Mouse (Mus musculus) liver, embryonic 13.5 days (tissue): ENCODE data around the gene Ss18l2. TPM values are rescaled to one million over a fixed set of nuclear protein-coding genes. Genes with fewer than 3 reads are reported as not detected.

Source experiments
- ATAC-seq: fragments of 200-750 bp; cut with Nextera tagmentation; 2 replicates; pipeline ENCODE4 v1.8.0; 2017; ENCODE audit warnings: low read depth, mild to moderate bottlenecking, moderate number of reproducible peaks, moderate library complexity
- DNase-seq: peaks from one replicate; pipeline ENCODE4 v3.0.0; 2022
- H3K27ac ChIP-seq: fragments of 300-500 bp; sonication (generic); 2 replicates; pipeline ENCODE4 v1.5.1; 2015; ENCODE audit warnings: moderate library complexity, mild to moderate bottlenecking, inconsistent platforms
- H3K27me3 ChIP-seq: fragments of 300-500 bp; sonication (generic); 2 replicates; pipeline ENCODE4 v1.6.1; 2015; ENCODE audit warnings: mild to moderate bottlenecking, inconsistent platforms
- H3K36me3 ChIP-seq: fragments of 300-500 bp; sonication (generic); 2 replicates; pipeline ENCODE4 v1.6.1; 2015; ENCODE audit warnings: mild to moderate bottlenecking, inconsistent platforms
- H3K4me1 ChIP-seq: fragments of 300-500 bp; sonication (generic); replicated peaks from 2 replicates; pipeline ENCODE4 v1.6.1; 2015; ENCODE audit warnings: inconsistent platforms
- H3K4me2 ChIP-seq: fragments of 300-500 bp; sonication (generic); 2 replicates; pipeline ENCODE4 v1.6.1; 2015; ENCODE audit warnings: inconsistent platforms, mild to moderate bottlenecking, moderate library complexity
- H3K4me3 ChIP-seq: fragments of 300-500 bp; sonication (generic); replicated peaks from 2 replicates; pipeline ENCODE4 v1.5.1; 2015; ENCODE audit warnings: mild to moderate bottlenecking, inconsistent platforms
- H3K9ac ChIP-seq: fragments of 300-500 bp; sonication (generic); 2 replicates; pipeline ENCODE4 v1.6.1; 2015; ENCODE audit warnings: mild to moderate bottlenecking, inconsistent platforms
- H3K9me3 ChIP-seq: fragments of 300-500 bp; sonication (generic); replicated peaks from 2 replicates; pipeline ENCODE4 v1.6.1; 2016; ENCODE audit warnings: inconsistent platforms
- WGBS: fragments of 180-500 bp; shearing (Covaris S2); methylation state at CpG from one replicate; pipeline ENCODE4 v1.1.7; 2015; ENCODE audit not compliant: insufficient replicate concordance; 5-methylcytosine and 5-hydroxymethylcytosine counted together
- polyA plus RNA-seq: library from polyadenylated mRNA; unstranded; fragments of >200 nt; fragmentation: Nextera tagmentation; extraction: Ambion mirVana; gene quantifications from 2 replicates; pipeline ENCODE4 v1.2.1, GENCODE M21; 2015

Gene Ss18l2
- polyA plus RNA-seq, 1 experiment from 2014 or later = 81.9 TPM

- DNase-seq (peak; percentile 30), ATAC-seq (peak; percentile 42; the same call in 1 of the 2 replicates)
- 0 out of 2 replicates have a peak, but pooled peaks cover 2% of the 10 kb centered on the region for H3K9me3 ChIP-seq
- WGBS = under 1% methylated on average over 62 of the region's 87 CpGs
- no peaks in the 10 kb centered on the region for H3K27me3 ChIP-seq
- peak overlapping the region; percentile 95 for H3K4me2 ChIP-seq
- H3K4me3 ChIP-seq = peak overlapping the region; percentile 80
- peaks cover 34% of the 10 kb centered on the region for H3K4me1 ChIP-seq
- 0 out of 2 replicates have a peak, but pooled peaks cover 3% of the 10 kb centered on the region for H3K36me3 ChIP-seq
- H3K9ac ChIP-seq = peak overlapping the region; percentile 94
- H3K27ac ChIP-seq = peak overlapping the region; percentile 96
Measured at GRCm38 (mm10) chr9:121719347-121720331, 9.5 kb downstream of the Ss18l2 start.

GRCm38 (mm10) chr9:121740490-121740889 is 30.4 kb downstream of the Ss18l2 start:
- H3K4me3 ChIP-seq = no peak overlapping the region
- ATAC-seq (no peak), DNase-seq (no peak)
- WGBS = 87% methylated on average over 6 of the region's 6 CpGs
- no peaks in the 10 kb centered on the region for H3K27me3 ChIP-seq
- H3K9ac ChIP-seq = no peak overlapping the region
- no peak overlapping the region for H3K4me2 ChIP-seq
- no peaks in the 10 kb centered on the region for H3K9me3 ChIP-seq
- peaks cover 72% of the 10 kb centered on the region for H3K36me3 ChIP-seq
- H3K4me1 ChIP-seq = no peaks in the 10 kb centered on the region
- no peak overlapping the region for H3K27ac ChIP-seq

GRCm38 (mm10) chr9:121741168-121741567 is 31.0 kb downstream of the Ss18l2 start:
- peaks cover 71% of the 10 kb centered on the region for H3K36me3 ChIP-seq

DNA sequence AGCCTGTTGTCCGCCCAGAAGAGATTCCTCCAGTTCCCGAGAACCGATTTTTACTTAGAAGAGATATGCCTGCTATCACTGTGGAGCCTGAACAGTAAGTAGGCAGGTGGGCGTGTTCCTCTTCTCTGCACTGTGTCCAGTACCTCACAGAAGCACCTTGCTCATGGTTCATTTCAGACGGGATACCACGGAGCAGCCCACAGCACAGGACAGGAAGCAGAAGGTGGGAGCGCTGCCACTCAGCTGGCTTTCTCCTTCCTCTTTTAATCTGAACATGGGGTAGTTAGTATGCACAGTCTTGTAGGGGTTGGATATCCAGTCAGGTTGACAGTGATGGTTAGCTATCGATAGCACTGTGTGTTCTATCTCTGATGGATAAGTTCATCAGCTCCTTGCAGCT is 33.9 kb downstream of the Ss18l2 start:
- no peaks in the 10 kb centered on the region for H3K4me1 ChIP-seq
- no peak overlapping the region for H3K4me2 ChIP-seq
- peaks cover 87% of the 10 kb centered on the region for H3K36me3 ChIP-seq
- no peak overlapping the region for H3K4me3 ChIP-seq
- ATAC-seq (no peak), DNase-seq (no peak)
- no peak overlapping the region for H3K9ac ChIP-seq
- no peaks in the 10 kb centered on the region for H3K9me3 ChIP-seq
- H3K27ac ChIP-seq = no peak overlapping the region
- 61% methylated on average over 8 of the region's 8 CpGs for WGBS
- no peaks in the 10 kb centered on the region for H3K27me3 ChIP-seq

More at GRCm38 (mm10) chr9:121741168-121741567, 31.0 kb downstream of the Ss18l2 start:
- Histone ChIP-seq H3K4me2 (no peak overlapping the region), H3K4me1 (no peaks in the 10 kb centered on the region), H3K9ac (no peak overlapping the region), H3K4me3 (no peak overlapping the region), H3K27me3 (no peaks in the 10 kb centered on the region), H3K9me3 (no peaks in the 10 kb centered on the region), H3K27ac (no peak overlapping the region)
- 81% methylated on average over 3 of the region's 3 CpGs for WGBS
- ATAC-seq (no peak), DNase-seq (no peak)

- DNase-seq (no peak), ATAC-seq (no peak)
- no peaks in the 10 kb centered on the region for H3K9me3 ChIP-seq
- H3K27ac ChIP-seq = no peak overlapping the region
- H3K4me3 ChIP-seq = no peak overlapping the region
- no peak overlapping the region for H3K9ac ChIP-seq
- H3K36me3 ChIP-seq = peaks cover 87% of the 10 kb centered on the region
- H3K27me3 ChIP-seq = peaks cover 2% of the 10 kb centered on the region
- no peaks in the 10 kb centered on the region for H3K4me1 ChIP-seq
- 90% methylated on average over 9 of the region's 9 CpGs for WGBS
- no peak overlapping the region for H3K4me2 ChIP-seq
Measured at GRCm38 (mm10) chr9:121752774-121753173, 42.6 kb downstream of the Ss18l2 start.

DNA sequence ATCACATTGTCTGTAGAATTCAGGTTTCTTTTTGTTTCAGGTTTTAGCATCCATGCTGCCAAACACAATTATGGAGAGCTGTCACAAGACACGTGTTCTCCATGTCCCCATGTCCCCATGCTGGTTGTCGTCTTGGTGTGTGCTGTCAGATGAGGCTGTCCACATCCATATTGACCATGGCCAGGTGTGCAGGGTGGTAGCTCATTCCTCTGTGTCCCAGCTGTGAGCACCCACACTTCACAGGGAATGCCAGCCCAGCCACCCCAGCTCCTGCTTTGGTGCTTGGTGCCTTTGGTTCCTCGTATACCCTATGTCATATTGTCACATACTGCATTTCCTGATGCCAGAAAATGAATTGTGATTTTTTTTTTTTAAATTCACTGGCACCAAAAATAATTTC is 44.5 kb downstream of the Ss18l2 start:
- Histone ChIP-seq H3K27me3 (peaks cover 21% of the 10 kb centered on the region), H3K9ac (no peak overlapping the region), H3K4me2 (no peak overlapping the region), H3K9me3 (no peaks in the 10 kb centered on the region), H3K4me1 (peaks cover 17% of the 10 kb centered on the region), H3K4me3 (no peak overlapping the region), H3K27ac (no peak overlapping the region), H3K36me3 (peaks cover 69% of the 10 kb centered on the region)
- DNase-seq = no peak
- ATAC-seq = no peak
- WGBS = 77% methylated on average over 3 of the region's 3 CpGs

DNA sequence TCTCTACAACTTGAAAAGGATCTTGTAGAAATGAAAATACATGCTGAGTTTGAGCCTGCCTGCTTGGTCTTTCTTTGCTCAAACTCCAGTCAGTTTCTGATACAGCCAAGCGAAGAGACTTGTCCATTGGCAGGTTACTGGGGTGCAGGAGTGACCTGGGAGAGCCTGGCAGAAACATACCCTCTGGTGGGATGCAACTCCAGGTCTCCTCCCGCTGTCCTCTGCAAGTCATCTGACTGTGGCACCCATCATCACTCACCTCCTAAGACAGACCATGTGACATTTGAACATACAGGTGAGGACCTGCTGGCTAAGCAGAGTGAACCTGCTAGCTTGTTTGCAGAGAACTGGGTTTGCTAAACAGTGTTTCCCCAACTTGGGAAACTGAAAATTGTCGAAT is 46.7 kb downstream of the Ss18l2 start:
- H3K4me2 ChIP-seq = no peak overlapping the region
- DNase-seq = no peak
- no peak for ATAC-seq
- no peak overlapping the region for H3K9ac ChIP-seq
- 72% methylated on average over 3 of the region's 3 CpGs for WGBS
- no peaks in the 10 kb centered on the region for H3K9me3 ChIP-seq
- H3K4me3 ChIP-seq = no peak overlapping the region
- peaks cover 24% of the 10 kb centered on the region for H3K4me1 ChIP-seq
- H3K27ac ChIP-seq = no peak overlapping the region
- H3K27me3 ChIP-seq = peaks cover 42% of the 10 kb centered on the region
- H3K36me3 ChIP-seq = peaks cover 47% of the 10 kb centered on the region

DNA sequence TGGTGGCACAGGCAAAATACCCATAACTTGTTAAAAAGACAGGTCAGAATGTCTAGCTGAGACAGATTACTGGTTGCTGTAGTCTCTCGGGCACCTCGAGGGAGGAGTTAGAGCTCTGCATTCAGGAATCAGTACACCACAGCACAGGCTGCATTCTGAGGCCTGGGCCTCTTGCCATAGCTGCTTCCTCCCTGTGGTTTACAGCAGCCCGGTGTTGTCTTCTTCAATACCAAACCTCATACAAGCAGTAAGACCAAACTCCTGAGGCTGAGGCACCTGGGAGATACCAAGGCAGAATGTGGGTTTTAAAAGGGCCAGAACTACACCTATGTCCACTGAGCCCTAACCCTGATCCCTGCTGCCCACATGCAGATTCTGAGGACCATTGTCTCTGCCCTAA is 47.3 kb downstream of the Ss18l2 start:
- Histone ChIP-seq H3K27me3 (peaks cover 49% of the 10 kb centered on the region), H3K4me2 (no peak overlapping the region), H3K36me3 (peaks cover 41% of the 10 kb centered on the region), H3K9me3 (no peaks in the 10 kb centered on the region), H3K9ac (no peak overlapping the region), H3K4me1 (peaks cover 24% of the 10 kb centered on the region), H3K27ac (no peak overlapping the region), H3K4me3 (no peak overlapping the region)
- ATAC-seq = no peak
- DNase-seq = no peak
- WGBS = 16% methylated on average over 3 of the region's 3 CpGs

- Histone ChIP-seq H3K4me3 (peak overlapping the region; percentile 61; the same call in 1 of the 2 replicates), H3K9ac (no peak overlapping the region)
- 61% methylated on average over 10 of the region's 10 CpGs for WGBS
Measured at GRCm38 (mm10) chr9:121757835-121758814, 48.0 kb downstream of the Ss18l2 start.

DNA sequence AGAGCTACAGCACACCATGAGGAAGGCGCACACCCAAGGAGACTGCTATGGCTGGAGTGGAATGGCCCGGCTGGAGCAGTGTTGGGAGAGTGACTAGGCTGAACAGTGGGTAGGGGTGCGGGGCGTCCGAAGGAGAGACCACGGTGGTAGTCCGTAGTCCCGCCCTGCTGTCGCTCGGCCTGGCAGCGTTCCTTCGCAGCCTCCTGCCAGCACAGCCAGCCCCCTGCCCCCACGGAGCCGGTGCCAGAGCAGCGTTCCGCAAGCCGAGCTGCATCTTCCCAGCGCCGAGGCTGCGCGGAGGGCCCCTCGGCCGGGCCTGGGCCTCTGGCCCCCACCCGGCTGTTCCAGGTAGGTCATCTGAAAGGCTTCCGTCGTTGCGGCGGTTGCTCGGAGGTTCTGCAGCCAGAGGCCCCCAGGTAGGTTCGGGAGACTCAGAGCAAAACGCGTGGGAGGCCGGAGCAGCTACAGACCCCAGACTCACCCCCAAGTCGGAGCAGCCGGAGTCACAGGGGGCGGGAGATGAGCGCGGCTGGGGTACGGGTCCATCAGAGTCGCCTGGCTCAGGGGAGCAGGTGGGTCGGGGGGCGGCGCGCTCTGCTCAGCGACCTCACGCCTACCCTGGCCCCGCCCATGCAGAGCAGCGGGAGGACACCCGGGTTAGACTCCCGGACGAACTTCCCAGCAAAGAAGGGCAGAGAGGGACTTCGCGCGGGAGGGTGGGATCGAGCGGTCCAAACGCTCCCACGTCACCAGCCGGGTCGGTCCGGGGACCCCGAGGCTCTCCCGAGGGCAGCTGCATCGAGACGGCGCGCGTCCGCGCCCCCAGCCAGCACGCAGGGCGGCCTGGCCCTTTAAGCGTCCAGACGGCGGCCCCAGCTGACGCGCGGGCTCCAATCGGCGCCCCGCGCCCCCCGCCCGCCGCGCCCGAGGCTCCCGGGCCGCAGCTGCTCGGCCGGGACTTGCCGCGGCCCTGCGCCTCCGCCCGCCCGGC is 49.3 kb downstream of the Ss18l2 start, which contains the start of gene Zfp651:
TSS of gene Zfp651 (plus strand) at position 240 of the 991 bp plus-strand sequence.
- peaks cover 24% of the 10 kb centered on the region for H3K4me1 ChIP-seq
- under 1% methylated on average over 86 of the region's 97 CpGs for WGBS
- ATAC-seq = peak; percentile 43
- peak within 1 kb of the TSS; percentile 71 for H3K9ac ChIP-seq
- no peak for DNase-seq
- H3K27me3 ChIP-seq = peaks cover 49% of the 10 kb centered on the region
- peak within 1 kb of the TSS; percentile 16; the same call in 1 of the 2 replicates for H3K27ac ChIP-seq
- no peaks in the 10 kb centered on the region for H3K9me3 ChIP-seq
- peak within 1 kb of the TSS; percentile 75 for H3K4me2 ChIP-seq
- peaks cover 27% of the 10 kb centered on the region for H3K36me3 ChIP-seq
- H3K4me3 ChIP-seq = peak within 1 kb of the TSS; percentile 61

More at GRCm38 (mm10) chr9:121757835-121758814, 48.0 kb downstream of the Ss18l2 start:
- H3K27ac ChIP-seq = no peak overlapping the region
- H3K4me2 ChIP-seq = peak overlapping the region; percentile 75
- DNase-seq = no peak
- H3K36me3 ChIP-seq = peaks cover 39% of the 10 kb centered on the region
- H3K4me1 ChIP-seq = peaks cover 24% of the 10 kb centered on the region
- ATAC-seq = no peak
- peaks cover 49% of the 10 kb centered on the region for H3K27me3 ChIP-seq
- H3K9me3 ChIP-seq = no peaks in the 10 kb centered on the region
